Mouse (Mus musculus) bone marrow macrophage, adult 2 months (primary cell): ENCODE data around the gene Erich3.

ENCODE experiments used
- CTCF ChIP-seq: IDR thresholded peaks from 2 replicates; pipeline ENCODE4 v1.5.1; 2012; ENCODE audit warnings: low read depth, mild to moderate bottlenecking, low read length, moderate library complexity
- POLR2A ChIP-seq: IDR thresholded peaks from 2 replicates; pipeline ENCODE4 v1.6.1; 2012; ENCODE audit warnings: mild to moderate bottlenecking, low read depth, low read length, borderline replicate concordance

- no peak for TF ChIP-seq CTCF
- no peak for TF ChIP-seq POLR2A
These were observed 48.9 kb upstream of the Erich3 start for GRCm38 (mm10) chr3:154614771-154615170.
